Mouse (Mus musculus) MEL (cell line): ENCODE results near the gene Itprid1.

Experiments
- CTCF ChIP-seq, 3 experiments: IDR thresholded peaks in 2 of 3; conservative IDR thresholded peaks in 1 of 3; 2 replicates each; pipeline ENCODE4 v1.5.1; 2011 to 2012; ENCODE audit warnings: low read length in 3 of 3, low read depth in 2 of 3, mild to moderate bottlenecking in 2 of 3, improper control_type of control experiment in 1 of 3, inconsistent platforms in 1 of 3, mixed read lengths in 1 of 3, moderate library complexity in 1 of 3; ENCODE audit not compliant: control insufficient read depth in 1 of 3, insufficient read depth in 1 of 3, poor library complexity in 1 of 3, severe bottlenecking in 1 of 3
- EP300 ChIP-seq, 2 experiments: IDR thresholded peaks; 2 replicates each; pipeline ENCODE4 v1.6.1; 2011; ENCODE audit warnings: improper control_type of control experiment in 2 of 2, low read length in 2 of 2, low read depth in 1 of 2, mild to moderate bottlenecking in 1 of 2
- GATA1 ChIP-seq: IDR thresholded peaks from 2 replicates; pipeline ENCODE4 v1.6.1; 2011; ENCODE audit warnings: low read depth, low read length, improper control_type of control experiment
- JUND ChIP-seq: IDR thresholded peaks from 2 replicates; pipeline ENCODE4 v1.6.1; 2011; ENCODE audit warnings: low read depth, mild to moderate bottlenecking, improper control_type of control experiment, low read length
- MAFK ChIP-seq: IDR thresholded peaks from 2 replicates; pipeline ENCODE4 v1.6.1; 2011; ENCODE audit warnings: low read depth, mild to moderate bottlenecking, low read length, improper control_type of control experiment, borderline replicate concordance
- MAX ChIP-seq: IDR thresholded peaks from 2 replicates; pipeline ENCODE4 v1.6.1; 2011; ENCODE audit warnings: low read length, improper control_type of control experiment
- NRF1 ChIP-seq: IDR thresholded peaks from 2 replicates; pipeline ENCODE4 v1.6.1; 2014; ENCODE audit warnings: low read depth, mild to moderate bottlenecking, inconsistent platforms, low read length, improper control_type of control experiment, moderate library complexity; ENCODE audit not compliant: poor library complexity, insufficient read depth, severe bottlenecking
- POLR2A ChIP-seq, 2 experiments: IDR thresholded peaks; 2 replicates each; pipeline ENCODE4 v1.6.1; 2011 to 2012; ENCODE audit warnings: low read length in 2 of 2, mild to moderate bottlenecking in 2 of 2, control low read depth in 1 of 2, improper control_type of control experiment in 1 of 2, low read depth in 1 of 2, moderate library complexity in 1 of 2; ENCODE audit not compliant: control insufficient read depth in 1 of 2, insufficient read depth in 1 of 2, poor library complexity in 1 of 2
- POLR2AphosphoS5 ChIP-seq: IDR thresholded peaks from 2 replicates; pipeline ENCODE4 v1.6.1; 2012; ENCODE audit warnings: low read depth, borderline replicate concordance, mild to moderate bottlenecking, inconsistent platforms, low read length, moderate library complexity, mixed read lengths
- RCOR1 ChIP-seq: IDR thresholded peaks from 2 replicates; pipeline ENCODE4 v1.6.1; 2012; ENCODE audit warnings: low read depth, mild to moderate bottlenecking, inconsistent platforms, low read length, improper control_type of control experiment
- TAL1 ChIP-seq: IDR thresholded peaks from 2 replicates; pipeline ENCODE4 v1.6.1; 2012; ENCODE audit warnings: mild to moderate bottlenecking, inconsistent platforms, low read length, moderate library complexity, mixed read lengths
- TCF12 ChIP-seq: IDR thresholded peaks from 2 replicates; pipeline ENCODE4 v1.6.1; 2014; ENCODE audit warnings: low read depth, mild to moderate bottlenecking, inconsistent platforms, low read length, improper control_type of control experiment, moderate library complexity
- USF1 ChIP-seq: IDR thresholded peaks from 2 replicates; pipeline ENCODE4 v1.6.1; 2014; ENCODE audit warnings: low read depth, mild to moderate bottlenecking, inconsistent platforms, low read length, improper control_type of control experiment, moderate library complexity

DNA sequence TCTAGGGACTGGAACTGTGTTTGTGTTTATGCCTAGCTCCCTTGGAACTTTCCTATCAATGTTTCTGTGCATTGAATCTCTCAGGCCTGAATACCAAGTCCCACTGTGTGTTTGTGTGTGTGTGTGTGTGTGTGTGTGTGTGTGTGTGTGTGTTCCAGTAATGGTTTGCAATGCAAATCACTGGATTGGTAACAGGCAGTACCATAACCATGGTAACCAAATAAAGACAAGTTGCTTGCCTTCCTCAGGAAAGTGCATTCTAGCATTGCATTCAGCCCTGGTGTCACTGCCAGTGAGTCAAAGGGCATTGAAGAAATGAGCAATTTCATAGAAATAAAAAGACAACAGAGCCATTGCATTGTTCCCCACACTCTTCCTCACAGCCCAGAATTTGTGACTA is 15.9 kb downstream of the Itprid1 start:
- TF ChIP-seq MAFK = no peak
- no peak for TF ChIP-seq CTCF (IDR thresholded peaks at IDR 0.05 in 2 of 3, conservative IDR thresholded peaks at IDR 0.05 in 1 of 3; ENCODE audit: control insufficient read depth in 1 of 3, insufficient read depth in 1 of 3, low read depth in 2 of 3, low read length in 3 of 3, poor library complexity in 1 of 3, severe bottlenecking in 1 of 3)
- TF ChIP-seq EP300 (IDR thresholded peaks at IDR 0.05; ENCODE audit: low read depth in 1 of 2, low read length in 2 of 2) = no peak
- TF ChIP-seq TAL1 = no peak
- TF ChIP-seq NRF1 = no peak
- TF ChIP-seq TCF12 = no peak
- no peak for TF ChIP-seq POLR2A (IDR thresholded peaks at IDR 0.05; ENCODE audit: control insufficient read depth in 1 of 2, insufficient read depth in 1 of 2, low read depth in 1 of 2, low read length in 2 of 2, poor library complexity in 1 of 2)
- TF ChIP-seq JUND = no peak
- no peak for TF ChIP-seq USF1
- TF ChIP-seq POLR2AphosphoS5 = no peak
- TF ChIP-seq GATA1 = no peak
- no peak for TF ChIP-seq MAX
- TF ChIP-seq RCOR1 = no peak
